Mouse (Mus musculus): ENCODE results near the gene Mospd3.

- TF ChIP-seq EP300 (IDR thresholded peaks at IDR 0.05; ENCODE audit: insufficient read depth, low read depth, low read length) (no peak), CTCF (IDR thresholded peaks at IDR 0.05; ENCODE audit: low read depth, low read length) (no peak), POLR2A (IDR thresholded peaks at IDR 0.05; ENCODE audit: insufficient read depth, low read length) (no peak)
These were observed 44.3 kb upstream of the Mospd3 start for GRCm38 (mm10) chr5:137645091-137645651.
